Mouse (Mus musculus) midbrain, embryonic 14.5 days (tissue): ENCODE results near the gene Map6. TPM values are rescaled to one million over a fixed set of nuclear protein-coding genes. Genes with fewer than 3 reads are reported as not detected.
A peak's percentile ranks its signal among the peaks of the same experiment; 100 is the strongest.

ENCODE experiments used
- ATAC-seq: fragments of 200-750 bp; cut with Nextera tagmentation; 2 replicates; pipeline ENCODE4 v1.8.0; 2017; ENCODE audit warnings: moderate number of reproducible peaks, moderate library complexity; ENCODE audit not compliant: low FRiP score, low TSS enrichment
- DNase-seq: peaks from one replicate; pipeline ENCODE4 v3.0.0-alpha.2; 2015
- H3K27ac ChIP-seq: fragments of 300-500 bp; sonication (generic); replicated peaks from 2 replicates; pipeline ENCODE4 v1.5.1; 2014; ENCODE audit warnings: mild to moderate bottlenecking, low read depth, low read length, moderate library complexity
- H3K27me3 ChIP-seq: fragments of 300-500 bp; sonication (generic); 2 replicates; pipeline ENCODE4 v1.6.1; 2014; ENCODE audit warnings: low read length, control low read depth, mixed read lengths; ENCODE audit not compliant: control insufficient read depth, insufficient read depth
- H3K36me3 ChIP-seq: fragments of 300-500 bp; sonication (generic); 2 replicates; pipeline ENCODE4 v1.6.1; 2014; ENCODE audit warnings: low read length, control low read depth; ENCODE audit not compliant: control insufficient read depth, insufficient read depth
- H3K4me1 ChIP-seq: fragments of 300-500 bp; sonication (generic); 2 replicates; pipeline ENCODE4 v1.6.1; 2014; ENCODE audit warnings: mild to moderate bottlenecking, antibody characterized with exemption, low read length, control low read depth; ENCODE audit not compliant: control insufficient read depth, insufficient read depth
- H3K4me2 ChIP-seq: fragments of 300-500 bp; sonication (generic); 2 replicates; pipeline ENCODE4 v1.6.1; 2014; ENCODE audit warnings: mild to moderate bottlenecking, low read length, moderate library complexity
- H3K4me3 ChIP-seq: fragments of 300-500 bp; sonication (generic); replicated peaks from 2 replicates; pipeline ENCODE4 v1.5.1; 2014; ENCODE audit warnings: low read depth, low read length
- H3K9ac ChIP-seq: fragments of 300-500 bp; sonication (generic); replicated peaks from 2 replicates; pipeline ENCODE4 v1.6.1; 2014; ENCODE audit warnings: mild to moderate bottlenecking, low read length, moderate library complexity
- H3K9me3 ChIP-seq: fragments of 300-500 bp; sonication (generic); 2 replicates; pipeline ENCODE4 v1.6.1; 2016; ENCODE audit warnings: low read length, control low read depth, mixed read lengths; ENCODE audit not compliant: control insufficient read depth
- WGBS: fragments of 180-500 bp; shearing (Covaris S2); extraction: QIAGEN DNeasy Blood & Tissue Kit; methylation state at CpG from one replicate; pipeline ENCODE4 v1.1.7; 2014; 5-methylcytosine and 5-hydroxymethylcytosine counted together
- polyA plus RNA-seq: library from polyadenylated mRNA; unstranded; fragments of >200 nt; fragmentation: Nextera tagmentation; extraction: Ambion mirVana; gene quantifications from 2 replicates; pipeline ENCODE4 v1.2.1, GENCODE M21; 2014

Gene Map6
- polyA plus RNA-seq, 1 experiment from 2014 or later = 102 TPM

GRCm38 (mm10) chr7:99323321-99323700 is 56.1 kb downstream of the Map6 start:
- peaks cover 53% of the 10 kb centered on the region for H3K36me3 ChIP-seq
- peaks cover 23% of the 10 kb centered on the region; the same call in 1 of the 2 replicates for H3K4me1 ChIP-seq
- no peak overlapping the region for H3K4me3 ChIP-seq
- no peak overlapping the region for H3K4me2 ChIP-seq
- 86% methylated on average over 9 of the region's 9 CpGs for WGBS
- no peaks in the 10 kb centered on the region for H3K9me3 ChIP-seq
- DNase-seq (no peak), ATAC-seq (no peak)
- H3K27ac ChIP-seq = no peak overlapping the region
- no peaks in the 10 kb centered on the region for H3K27me3 ChIP-seq
- H3K9ac ChIP-seq = no peak overlapping the region

GRCm38 (mm10) chr7:99324810-99325209 is 57.6 kb downstream of the Map6 start:
- WGBS = 29% methylated on average over 10 of the region's 10 CpGs
- Histone ChIP-seq H3K27ac (peak overlapping the region; percentile 10), H3K9ac (no peak overlapping the region), H3K4me2 (no peak overlapping the region), H3K36me3 (peaks cover 41% of the 10 kb centered on the region), H3K27me3 (no peaks in the 10 kb centered on the region), H3K9me3 (no peaks in the 10 kb centered on the region), H3K4me3 (no peak overlapping the region), H3K4me1 (peaks cover 26% of the 10 kb centered on the region; the same call in 1 of the 2 replicates)
- ATAC-seq (no peak), DNase-seq (no peak)

GRCm38 (mm10) chr7:99326128-99326527 is 58.9 kb downstream of the Map6 start:
- WGBS = 76% methylated on average over 6 of the region's 6 CpGs
- DNase-seq = no peak
- no peaks in the 10 kb centered on the region for H3K27me3 ChIP-seq

GRCm38 (mm10) chr7:99328847-99329246 is 61.6 kb downstream of the Map6 start:
- Histone ChIP-seq H3K4me3 (no peak overlapping the region), H3K4me1 (peaks cover 16% of the 10 kb centered on the region; the same call in 1 of the 2 replicates), H3K9ac (no peak overlapping the region), H3K36me3 (peaks cover 21% of the 10 kb centered on the region), H3K9me3 (no peaks in the 10 kb centered on the region), H3K27ac (no peak overlapping the region), H3K27me3 (no peaks in the 10 kb centered on the region), H3K4me2 (no peak overlapping the region)
- ATAC-seq = no peak
- 41% methylated on average over 4 of the region's 4 CpGs for WGBS
- peak; percentile 56 for DNase-seq

More at GRCm38 (mm10) chr7:99326128-99326527, 58.9 kb downstream of the Map6 start:
- Histone ChIP-seq H3K9me3 (no peaks in the 10 kb centered on the region), H3K4me1 (peaks cover 16% of the 10 kb centered on the region; the same call in 1 of the 2 replicates), H3K4me3 (no peak overlapping the region), H3K4me2 (no peak overlapping the region), H3K9ac (no peak overlapping the region), H3K27ac (no peak overlapping the region), H3K36me3 (peaks cover 37% of the 10 kb centered on the region)
- no peak for ATAC-seq

- 91% methylated on average over 5 of the region's 5 CpGs for WGBS
- no peak overlapping the region for H3K27ac ChIP-seq
- no peak overlapping the region for H3K9ac ChIP-seq
- H3K36me3 ChIP-seq = 0 out of 2 replicates have a peak, but pooled peaks cover 13% of the 10 kb centered on the region
- H3K4me1 ChIP-seq = 0 out of 2 replicates have a peak, but pooled peaks cover 7% of the 10 kb centered on the region
- ATAC-seq = no peak
- no peak overlapping the region for H3K4me2 ChIP-seq
- no peak overlapping the region for H3K4me3 ChIP-seq
- no peak for DNase-seq
- H3K9me3 ChIP-seq = no peaks in the 10 kb centered on the region
- no peaks in the 10 kb centered on the region for H3K27me3 ChIP-seq
Measured at GRCm38 (mm10) chr7:99330012-99330411, 62.8 kb downstream of the Map6 start.

GRCm38 (mm10) chr7:99332774-99333480 is 65.7 kb downstream of the Map6 start:
- H3K4me2 ChIP-seq = no peak overlapping the region
- peaks cover 29% of the 10 kb centered on the region for H3K36me3 ChIP-seq
- H3K27ac ChIP-seq = peak overlapping the region; percentile 32; the same call in 1 of the 2 replicates
- 49% methylated on average over 12 of the region's 12 CpGs for WGBS
- H3K9me3 ChIP-seq = no peaks in the 10 kb centered on the region
- H3K4me3 ChIP-seq = no peak overlapping the region
- ATAC-seq = no peak; the same call in 1 of the 2 replicates
- 0 out of 2 replicates have a peak, but pooled peaks cover 6% of the 10 kb centered on the region for H3K4me1 ChIP-seq
- no peak overlapping the region for H3K9ac ChIP-seq
- peak; percentile 87 for DNase-seq
- no peaks in the 10 kb centered on the region for H3K27me3 ChIP-seq

- no peak for ATAC-seq
- H3K36me3 ChIP-seq = peaks cover 23% of the 10 kb centered on the region
- 81% methylated on average over 8 of the region's 8 CpGs for WGBS
- no peak overlapping the region for H3K4me3 ChIP-seq
- H3K9ac ChIP-seq = no peak overlapping the region
- H3K27ac ChIP-seq = no peak overlapping the region
- DNase-seq = no peak
- no peaks in the 10 kb centered on the region for H3K9me3 ChIP-seq
- H3K4me2 ChIP-seq = no peak overlapping the region
- H3K4me1 ChIP-seq = no peaks in the 10 kb centered on the region
- H3K27me3 ChIP-seq = no peaks in the 10 kb centered on the region
Measured at GRCm38 (mm10) chr7:99340736-99341135, 73.5 kb downstream of the Map6 start.

GRCm38 (mm10) chr7:99343577-99343976 is 76.3 kb downstream of the Map6 start:
- Histone ChIP-seq H3K9me3 (no peaks in the 10 kb centered on the region), H3K36me3 (peaks cover 17% of the 10 kb centered on the region), H3K4me2 (no peak overlapping the region), H3K27ac (no peak overlapping the region), H3K4me1 (no peaks in the 10 kb centered on the region), H3K27me3 (no peaks in the 10 kb centered on the region), H3K4me3 (no peak overlapping the region), H3K9ac (no peak overlapping the region)
- no peak for ATAC-seq
- DNase-seq = no peak
- WGBS = 89% methylated on average over 4 of the region's 4 CpGs

GRCm38 (mm10) chr7:99347268-99347667 is 80.0 kb downstream of the Map6 start:
- WGBS = 98% methylated on average over 10 of the region's 10 CpGs
- DNase-seq = no peak
- H3K27ac ChIP-seq = no peak overlapping the region

More at GRCm38 (mm10) chr7:99347268-99347667, 80.0 kb downstream of the Map6 start:
- Histone ChIP-seq H3K9ac (no peak overlapping the region), H3K4me3 (no peak overlapping the region), H3K36me3 (peaks cover 21% of the 10 kb centered on the region), H3K9me3 (no peaks in the 10 kb centered on the region), H3K4me2 (no peak overlapping the region), H3K27me3 (no peaks in the 10 kb centered on the region), H3K4me1 (peaks cover 16% of the 10 kb centered on the region)
- ATAC-seq = no peak
